Mouse (Mus musculus): ENCODE results near the gene Gm38119.

DNA sequence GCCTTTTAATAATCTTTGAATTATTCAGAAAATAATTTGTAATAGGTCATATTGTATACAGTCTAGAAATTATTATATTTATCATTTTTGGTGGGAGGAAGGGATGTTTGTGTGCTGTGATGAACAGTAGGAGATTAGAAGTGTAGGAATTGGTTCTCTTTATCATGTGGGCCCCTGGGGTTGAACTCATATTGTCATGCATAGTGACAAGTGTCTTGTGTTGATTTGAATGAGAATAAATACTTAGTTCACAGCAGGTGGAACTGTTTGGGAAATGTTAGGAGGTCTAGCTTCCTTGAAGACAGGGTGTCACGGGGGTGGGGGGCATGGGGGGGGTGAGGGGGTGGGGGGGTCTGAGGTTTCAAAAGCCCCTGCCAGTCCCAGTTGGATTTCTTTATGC, 44.3 kb downstream of the Gm38119 start:
- TF ChIP-seq CTCF (IDR thresholded peaks at IDR 0.05; ENCODE audit: borderline replicate concordance, insufficient read depth, low read length): no peak
- TF ChIP-seq POLR2A (IDR thresholded peaks at IDR 0.05; ENCODE audit: low read depth, low read length): no peak

All from embryonic fibroblast, embryonic 13.5 days (primary cell).